Mouse (Mus musculus) intestine, embryonic 14.5 days (tissue): ENCODE measurements around the gene Fancc. TPM values are rescaled to one million over a fixed set of nuclear protein-coding genes. Genes with fewer than 3 reads are reported as not detected.

Experiments
- ATAC-seq: fragments of 200-750 bp; cut with Nextera tagmentation; replicated peaks from 2 replicates; pipeline ENCODE4 v1.8.0; 2017; ENCODE audit warnings: low read depth, moderate number of reproducible peaks, moderate TSS enrichment, moderate library complexity; ENCODE audit not compliant: low FRiP score, low TSS enrichment
- DNase-seq: peaks from one replicate; pipeline ENCODE4 v3.0.0-alpha.2; 2018; ENCODE audit warnings: low spot score
- H3K27ac ChIP-seq: fragments of 300-500 bp; sonication (generic); 2 replicates; pipeline ENCODE4 v1.5.1; 2014; ENCODE audit warnings: low read depth, mild to moderate bottlenecking, control low read depth
- H3K27me3 ChIP-seq: fragments of 300-500 bp; sonication (generic); replicated peaks from 2 replicates; pipeline ENCODE4 v1.6.1; 2014; ENCODE audit warnings: low read length, control low read depth; ENCODE audit not compliant: control insufficient read depth, insufficient read depth
- H3K36me3 ChIP-seq: fragments of 300-500 bp; sonication (generic); 2 replicates; pipeline ENCODE4 v1.6.1; 2014; ENCODE audit warnings: low read length, control low read depth; ENCODE audit not compliant: control insufficient read depth, insufficient read depth
- H3K4me1 ChIP-seq: fragments of 300-500 bp; sonication (generic); replicated peaks from 2 replicates; pipeline ENCODE4 v1.6.1; 2014; ENCODE audit warnings: low read length, control low read depth, mixed read lengths; ENCODE audit not compliant: control insufficient read depth, insufficient read depth
- H3K4me2 ChIP-seq: fragments of 300-500 bp; sonication (generic); 2 replicates; pipeline ENCODE4 v1.6.1; 2014; ENCODE audit warnings: low read length
- H3K4me3 ChIP-seq: fragments of 300-500 bp; sonication (generic); 2 replicates; pipeline ENCODE4 v1.5.1; 2014; ENCODE audit warnings: low read depth, low read length, control low read depth, mixed read lengths
- H3K9ac ChIP-seq: fragments of 300-500 bp; sonication (generic); 2 replicates; pipeline ENCODE4 v1.6.1; 2014; ENCODE audit warnings: mild to moderate bottlenecking, low read length
- H3K9me3 ChIP-seq: fragments of 300-500 bp; sonication (generic); 2 replicates; pipeline ENCODE4 v1.6.1; 2016; ENCODE audit warnings: low read length, control low read depth; ENCODE audit not compliant: control insufficient read depth
- WGBS: fragments of 180-500 bp; shearing (Covaris S2); extraction: QIAGEN DNeasy Blood & Tissue Kit; methylation state at CpG from one replicate; pipeline ENCODE4 v1.1.7; 2014; 5-methylcytosine and 5-hydroxymethylcytosine counted together
- polyA plus RNA-seq: library from polyadenylated mRNA; unstranded; fragments of >200 nt; fragmentation: Nextera tagmentation; extraction: Ambion mirVana; gene quantifications from 2 replicates; pipeline ENCODE4 v1.2.1, GENCODE M21; 2014

The Fancc gene
- polyA plus RNA-seq, 1 experiment from 2014 or later: 18.3 TPM

- H3K9ac ChIP-seq: peak overlapping the region; percentile 6; the same call in 1 of the 2 replicates
- WGBS: 79% methylated on average over 5 of the region's 5 CpGs
- H3K36me3 ChIP-seq: peaks cover 18% of the 10 kb centered on the region
- no peaks in the 10 kb centered on the region for H3K27me3 ChIP-seq
- H3K4me3 ChIP-seq: no peak overlapping the region
- H3K27ac ChIP-seq: 0 out of 2 replicates have a peak overlapping the region, but pooled peaks have one; percentile 16
- ATAC-seq: no peak
- H3K4me1 ChIP-seq: peaks cover 52% of the 10 kb centered on the region
- H3K9me3 ChIP-seq: no peaks in the 10 kb centered on the region
- H3K4me2 ChIP-seq: peak overlapping the region; percentile 35
- DNase-seq: no peak
Observed at GRCm38 (mm10) chr13:63243586-63243985, 253.5 kb downstream of the Fancc start.

- no peak overlapping the region; the same call in 1 of the 2 replicates for H3K27ac ChIP-seq
- peak overlapping the region; percentile 70; the same call in 1 of the 2 replicates for H3K4me3 ChIP-seq
- no peaks in the 10 kb centered on the region for H3K27me3 ChIP-seq
- peaks cover 13% of the 10 kb centered on the region for H3K36me3 ChIP-seq
- peaks cover 51% of the 10 kb centered on the region for H3K4me1 ChIP-seq
- H3K9ac ChIP-seq: peak overlapping the region; percentile 80; the same call in 1 of the 2 replicates
- H3K9me3 ChIP-seq: no peaks in the 10 kb centered on the region
- no peak for ATAC-seq
- 58% methylated on average over 10 of the region's 10 CpGs for WGBS
- peak overlapping the region; percentile 55 for H3K4me2 ChIP-seq
- DNase-seq: no peak
Observed at GRCm38 (mm10) chr13:63242401-63243192, 254.5 kb downstream of the Fancc start.

- Histone ChIP-seq H3K27me3 (no peaks in the 10 kb centered on the region), H3K9me3 (no peaks in the 10 kb centered on the region), H3K9ac (peak overlapping the region; percentile 80), H3K4me3 (peak overlapping the region; percentile 70), H3K27ac (no peak overlapping the region), H3K4me1 (peaks cover 42% of the 10 kb centered on the region), H3K4me2 (peak overlapping the region; percentile 55), H3K36me3 (0 out of 2 replicates have a peak, but pooled peaks cover 9% of the 10 kb centered on the region)
- no peak for ATAC-seq
- no peak for DNase-seq
- 68% methylated on average over 3 of the region's 3 CpGs for WGBS
Observed at GRCm38 (mm10) chr13:63241665-63242064, 255.4 kb downstream of the Fancc start.

- Histone ChIP-seq H3K4me3 (peak overlapping the region; percentile 70), H3K27ac (peak overlapping the region; percentile 89), H3K9me3 (no peaks in the 10 kb centered on the region), H3K4me2 (peak overlapping the region; percentile 55), H3K27me3 (no peaks in the 10 kb centered on the region), H3K4me1 (peaks cover 36% of the 10 kb centered on the region), H3K36me3 (0 out of 2 replicates have a peak, but pooled peaks cover 7% of the 10 kb centered on the region), H3K9ac (peak overlapping the region; percentile 80)
- 7% methylated on average over 5 of the region's 5 CpGs for WGBS
- ATAC-seq: no peak
- no peak for DNase-seq
Observed at GRCm38 (mm10) chr13:63240835-63241234, 256.2 kb downstream of the Fancc start.

GRCm38 (mm10) chr13:63239877-63240671 lies 257.0 kb downstream of the Fancc start:
- peaks cover 33% of the 10 kb centered on the region for H3K4me1 ChIP-seq
- H3K9me3 ChIP-seq: no peaks in the 10 kb centered on the region
- DNase-seq (peak; percentile 87), ATAC-seq (peak; percentile 86)
- peak overlapping the region; percentile 89 for H3K27ac ChIP-seq
- H3K9ac ChIP-seq: peak overlapping the region; percentile 80
- 0 out of 2 replicates have a peak, but pooled peaks cover 7% of the 10 kb centered on the region for H3K36me3 ChIP-seq
- under 1% methylated on average over 51 of the region's 51 CpGs for WGBS
- H3K4me2 ChIP-seq: peak overlapping the region; percentile 55
- no peaks in the 10 kb centered on the region for H3K27me3 ChIP-seq
- peak overlapping the region; percentile 70 for H3K4me3 ChIP-seq

GRCm38 (mm10) chr13:63239301-63239804 lies 257.7 kb downstream of the Fancc start:
- DNase-seq (no peak), ATAC-seq (peak; percentile 74)
- Histone ChIP-seq H3K9ac (peak overlapping the region; percentile 80), H3K4me2 (peak overlapping the region; percentile 55), H3K27ac (peak overlapping the region; percentile 89), H3K4me1 (peaks cover 33% of the 10 kb centered on the region), H3K36me3 (0 out of 2 replicates have a peak, but pooled peaks cover 1% of the 10 kb centered on the region), H3K9me3 (no peaks in the 10 kb centered on the region), H3K4me3 (peak overlapping the region; percentile 70), H3K27me3 (no peaks in the 10 kb centered on the region)
- WGBS: 6% methylated on average over 11 of the region's 11 CpGs

DNA sequence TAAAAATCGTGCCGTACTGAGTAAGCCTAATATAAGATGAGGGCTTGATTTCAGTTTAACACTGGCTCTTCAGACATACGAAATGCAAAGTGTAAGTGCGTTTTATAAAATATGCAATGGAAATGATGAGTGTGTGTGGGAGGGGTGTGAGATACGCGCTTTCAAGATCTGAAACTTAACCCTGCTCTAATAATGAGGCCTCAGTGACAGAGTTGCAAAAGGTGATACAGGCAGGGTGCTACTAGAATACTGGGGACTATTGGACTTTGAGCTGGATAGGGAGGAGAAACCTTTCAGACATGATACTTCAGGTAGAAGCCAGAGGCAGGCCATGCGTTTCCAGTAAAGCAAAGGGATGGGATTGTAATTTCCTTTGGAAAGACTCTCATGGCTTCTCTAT lies 259.0 kb downstream of the Fancc start:
- DNase-seq: no peak
- 86% methylated on average over 7 of the region's 7 CpGs for WGBS
- Histone ChIP-seq H3K9ac (no peak overlapping the region), H3K4me3 (no peak overlapping the region), H3K4me1 (peaks cover 29% of the 10 kb centered on the region), H3K9me3 (no peaks in the 10 kb centered on the region), H3K4me2 (no peak overlapping the region), H3K36me3 (no peaks in the 10 kb centered on the region), H3K27me3 (no peaks in the 10 kb centered on the region), H3K27ac (peak overlapping the region; percentile 5)
- no peak for ATAC-seq

- peaks cover 31% of the 10 kb centered on the region for H3K4me1 ChIP-seq
- no peak for DNase-seq
- H3K36me3 ChIP-seq: no peaks in the 10 kb centered on the region
- H3K27me3 ChIP-seq: no peaks in the 10 kb centered on the region
- H3K9me3 ChIP-seq: no peaks in the 10 kb centered on the region
- no peak overlapping the region for H3K9ac ChIP-seq
- 32% methylated on average over 5 of the region's 5 CpGs for WGBS
- peak overlapping the region; percentile 67; the same call in 1 of the 2 replicates for H3K27ac ChIP-seq
- no peak overlapping the region for H3K4me2 ChIP-seq
- ATAC-seq: no peak
- no peak overlapping the region for H3K4me3 ChIP-seq
Observed at GRCm38 (mm10) chr13:63236159-63236893, 260.8 kb downstream of the Fancc start.
